Mouse (Mus musculus) heart, postnatal 25 days (tissue): ENCODE results near the gene Gpx3. TPM values are rescaled to one million over a fixed set of nuclear protein-coding genes. Genes with fewer than 3 reads are reported as not detected.
"Not testable (repeated sequence)": the region's sequence is repeated elsewhere in the genome, so short reads cannot be mapped to it uniquely, and the experiment has no call there.

ENCODE experiments used
- DNase-seq: peaks from one replicate; pipeline ENCODE4 v3.0.0; 2022; ENCODE audit warnings: low spot score
- intact Hi-C: fragments of 180-260 bp; cut with DNase I; formaldehyde crosslinking; loops from one replicate; pipeline ENCODE4 v1.15.1; 2025
- total RNA-seq, 2 experiments: library from RNA; stranded (reverse); gene quantifications; 2 replicates each; pipeline ENCODE4 v1.2.3; 2021

The Gpx3 gene
- total RNA-seq, 2 experiments from 2014 or later = 177 to 178 TPM

DNA sequence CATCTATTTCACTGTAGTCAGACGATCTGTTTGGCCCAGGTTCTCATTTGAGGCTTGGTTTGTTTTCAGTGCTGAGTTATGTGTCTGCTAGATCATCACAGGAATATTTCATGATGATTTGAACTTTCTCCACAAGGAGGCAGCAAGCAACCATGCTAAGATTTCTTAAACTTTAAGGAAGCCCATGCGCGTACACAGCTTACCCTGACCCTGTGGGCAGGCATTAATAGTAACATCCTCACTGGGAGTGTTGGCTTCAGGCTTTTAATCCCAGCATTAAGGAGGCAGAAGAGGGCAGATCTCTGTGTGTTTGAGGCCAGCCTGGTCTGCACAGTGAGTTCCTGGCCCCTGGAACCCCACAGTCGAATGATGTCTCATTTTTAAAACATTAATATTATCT, 22.8 kb upstream of the Gpx3 start:
- intact Hi-C loops = loop anchor here (1.0 to 5.0 kb wide), 3 partner anchors 48 to 158 kb away; no protein-coding TSS in a partner anchor

GRCm38 (mm10) chr11:54879922-54880321, 22.3 kb upstream of the Gpx3 start:
- intact Hi-C loops = loop anchor here (1.0 to 5.0 kb wide), 3 partner anchors 47 to 157 kb away; no protein-coding TSS in a partner anchor
- no peak for DNase-seq

More for the DNA sequence above, 22.8 kb upstream of the Gpx3 start:
- DNase-seq = no peak

DNA sequence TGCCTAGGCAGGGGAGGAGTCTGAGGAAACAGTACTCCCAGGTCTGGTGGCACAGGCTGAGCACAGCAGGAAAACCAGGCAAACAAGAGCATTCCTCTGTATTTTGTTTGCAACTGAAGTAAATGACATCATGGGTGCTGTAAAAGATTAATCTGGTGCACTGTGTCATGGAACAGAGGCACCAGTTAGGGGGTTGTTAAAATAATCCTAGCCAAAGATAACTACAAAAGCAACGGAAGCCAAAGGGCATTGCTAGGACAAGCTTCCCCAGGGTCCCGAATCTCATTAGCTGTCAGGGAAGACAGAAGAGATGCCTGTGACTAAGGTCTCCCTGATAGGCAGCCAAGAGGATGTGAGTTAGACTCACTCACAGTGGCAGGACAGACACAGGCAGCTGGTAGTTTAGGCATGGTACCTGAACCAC, 21.2 kb upstream of the Gpx3 start:
- intact Hi-C loops = no loop called here
- DNase-seq = no peak

DNA sequence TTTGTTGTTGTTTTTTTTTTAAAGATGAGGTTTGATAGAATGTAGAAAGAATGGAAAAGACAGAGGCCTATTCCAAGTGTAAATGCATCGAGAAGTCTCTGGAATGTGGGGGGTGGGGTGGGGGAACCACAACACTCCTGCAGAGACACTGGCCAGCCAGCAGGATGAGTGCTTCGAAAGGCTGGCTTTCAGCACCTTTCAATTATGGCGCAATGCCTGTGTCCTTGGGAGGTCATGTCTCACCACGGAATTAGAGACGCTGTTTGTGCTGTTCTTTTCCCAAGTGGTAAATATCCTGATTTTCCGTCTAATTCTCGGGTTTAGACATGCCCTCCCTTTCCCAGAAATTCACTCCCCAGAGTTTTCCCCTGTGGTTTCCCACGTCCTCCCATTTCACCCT, 19.6 kb upstream of the Gpx3 start:
- intact Hi-C loops = no loop called here

GRCm38 (mm10) chr11:54884197-54884828, 17.9 kb upstream of the Gpx3 start:
- intact Hi-C loops = no loop called here

More for the DNA sequence above, 19.6 kb upstream of the Gpx3 start:
- DNase-seq = peak; percentile 39

DNA sequence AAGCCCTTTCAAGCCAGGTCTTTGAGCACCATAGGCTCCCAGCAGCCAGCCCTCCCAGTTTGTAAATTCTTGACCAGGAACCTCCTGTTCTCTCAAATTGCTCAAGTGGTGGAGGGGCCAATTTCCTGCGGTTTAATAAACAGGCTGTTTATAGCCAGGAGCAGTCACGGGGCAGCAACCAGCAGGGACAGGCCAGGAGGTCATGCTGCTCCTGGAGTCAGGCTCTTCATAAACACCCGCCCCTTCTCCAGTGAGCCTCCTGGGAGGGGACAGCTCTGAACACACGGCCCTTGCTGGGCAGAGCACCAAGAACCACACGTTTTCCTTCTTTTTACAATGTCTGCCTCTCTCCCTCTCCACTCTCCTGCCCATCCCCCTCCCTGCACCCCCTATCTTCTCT, 17.3 kb upstream of the Gpx3 start:
- intact Hi-C loops = no loop called here
- DNase-seq = peak; percentile 73

More at GRCm38 (mm10) chr11:54884197-54884828, 17.9 kb upstream of the Gpx3 start:
- no peak for DNase-seq

DNA sequence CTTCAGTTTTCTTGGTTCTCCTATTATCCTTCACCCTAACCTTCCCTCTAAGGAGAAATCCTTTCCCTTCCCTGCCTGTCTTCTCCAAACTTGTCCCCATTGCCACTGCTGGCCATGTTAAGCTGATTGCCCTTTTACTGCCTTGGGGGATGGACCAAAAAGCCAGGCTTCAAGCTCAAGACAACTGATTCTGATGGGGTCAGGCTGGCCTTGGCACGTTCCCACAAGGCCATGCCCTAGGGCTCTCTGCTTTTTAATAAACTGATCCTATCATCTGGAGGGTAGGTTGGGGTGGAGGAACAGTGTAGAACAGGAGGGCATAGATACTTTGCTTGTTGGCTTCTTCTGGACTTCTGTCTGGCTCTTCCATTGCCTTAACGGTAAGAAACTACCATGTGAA, 16.8 kb upstream of the Gpx3 start:
- no peak for DNase-seq
- intact Hi-C loops = no loop called here

DNA sequence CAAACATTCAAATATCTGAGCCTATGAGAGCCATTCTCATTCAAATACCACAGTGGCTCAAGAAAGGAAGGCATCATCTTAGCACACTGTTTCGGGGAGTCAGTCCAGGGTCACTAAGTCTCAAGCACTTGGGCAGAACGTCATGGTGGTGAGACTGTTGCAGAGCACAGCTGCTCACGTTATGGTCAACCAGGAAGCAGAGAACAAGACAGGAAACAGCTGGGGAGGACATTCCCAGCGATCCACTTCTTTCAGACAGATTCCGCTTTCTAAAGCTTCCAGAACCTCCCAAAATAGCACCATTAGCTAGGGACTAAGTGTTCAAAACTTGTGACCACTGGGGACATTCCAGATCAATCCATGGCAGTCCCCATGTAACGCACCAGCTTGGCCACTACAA, 14.3 kb upstream of the Gpx3 start:
- DNase-seq = no peak
- intact Hi-C loops = no loop called here

DNA sequence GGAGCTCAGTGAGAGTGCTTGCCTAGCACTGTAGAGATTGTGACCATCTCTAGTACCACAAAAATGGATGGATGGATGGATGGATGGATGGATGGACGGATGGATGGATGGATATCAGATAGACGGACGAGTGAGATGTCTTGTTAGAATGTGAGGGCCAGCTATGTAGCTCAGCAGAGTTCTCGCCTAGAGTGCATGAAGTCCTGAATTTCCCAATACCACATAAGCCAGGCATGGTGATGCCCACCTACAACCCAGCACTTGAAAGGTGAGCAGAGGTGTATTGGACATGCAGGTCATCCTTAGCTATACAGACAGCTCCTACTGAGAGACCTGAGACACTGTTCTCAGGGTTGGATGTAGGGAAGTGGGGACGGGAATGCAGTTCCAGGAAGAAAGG, 10.9 kb upstream of the Gpx3 start:
- intact Hi-C loops = no loop called here
- no peak for DNase-seq

GRCm38 (mm10) chr11:54892091-54892490, 10.2 kb upstream of the Gpx3 start:
- intact Hi-C loops = no loop called here
- no peak for DNase-seq

DNA sequence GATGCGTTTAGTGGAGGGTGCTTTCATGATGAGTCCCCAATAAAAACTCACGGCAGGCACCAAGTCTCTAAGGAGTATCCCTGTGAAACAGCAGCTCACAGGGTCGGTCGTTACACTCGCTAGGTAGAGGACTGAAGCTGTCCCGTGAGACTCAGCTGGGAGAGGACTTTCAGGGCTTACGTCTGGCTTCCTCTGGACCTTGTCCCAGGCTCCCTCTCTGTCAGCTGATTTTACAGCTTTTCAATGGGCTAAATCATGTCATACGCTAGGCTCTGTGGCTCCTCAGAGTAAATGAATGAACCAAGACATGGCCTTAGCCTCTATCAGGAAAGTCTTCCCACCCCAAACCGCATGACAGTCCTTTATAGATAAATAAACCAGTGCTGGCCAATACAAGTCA, 7.7 kb upstream of the Gpx3 start:
- no peak for DNase-seq
- intact Hi-C loops = no loop called here

DNA sequence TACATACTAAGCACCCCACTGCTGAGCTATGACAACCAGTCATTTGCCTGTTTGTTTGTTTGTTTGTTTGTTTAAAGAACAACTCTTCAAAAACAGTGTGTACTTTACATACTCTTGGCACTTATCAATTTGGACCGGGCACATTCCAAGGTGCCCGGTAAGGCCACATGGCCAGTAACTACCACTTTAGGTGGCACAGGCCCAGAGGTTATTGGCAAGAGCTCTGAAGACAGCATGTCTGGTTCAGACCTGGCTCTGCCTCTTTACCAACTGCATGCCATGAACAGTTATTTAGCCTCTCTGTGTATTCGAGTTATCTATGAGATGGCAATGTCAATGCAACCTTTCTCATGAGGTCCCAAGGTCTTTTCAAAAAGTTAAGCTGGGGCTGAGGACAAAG, 5.6 kb upstream of the Gpx3 start:
- DNase-seq, intact Hi-C loops: not testable (repeated sequence)

- intact Hi-C loops = no loop called here
- DNase-seq = no peak
These were observed 4.8 kb upstream of the Gpx3 start for GRCm38 (mm10) chr11:54897470-54897869.

- intact Hi-C loops = no loop called here
- DNase-seq = no peak
These were observed 2.6 kb upstream of the Gpx3 start for GRCm38 (mm10) chr11:54899657-54900056.

DNA sequence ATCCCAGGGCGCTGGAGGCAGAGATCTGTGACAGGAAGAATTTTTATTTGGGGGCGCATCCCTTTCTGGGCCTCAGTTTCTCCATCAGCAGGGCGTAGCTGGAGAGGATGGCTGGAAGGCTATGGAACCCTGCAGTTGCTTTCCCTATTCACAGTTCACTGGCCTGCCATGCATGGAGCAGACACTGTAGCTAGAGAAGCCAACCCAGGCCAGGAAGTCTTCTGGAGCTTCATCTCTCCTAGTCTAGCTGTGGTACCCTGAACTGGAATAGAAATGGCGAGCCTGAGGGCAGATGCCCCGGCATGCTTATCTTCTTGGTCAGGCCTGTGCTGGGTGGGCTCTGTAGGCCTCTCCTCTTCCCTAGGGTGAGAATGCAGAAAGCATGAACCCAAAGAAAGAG, 1.1 kb downstream of the Gpx3 start:
- no peak for DNase-seq
- intact Hi-C loops = no loop called here

GRCm38 (mm10) chr11:54903940-54904706, 1.9 kb downstream of the Gpx3 start:
- intact Hi-C loops = no loop called here
- DNase-seq = peak; percentile 60

- intact Hi-C loops = no loop called here
These were observed 2.8 kb downstream of the Gpx3 start for GRCm38 (mm10) chr11:54905086-54905485.

DNA sequence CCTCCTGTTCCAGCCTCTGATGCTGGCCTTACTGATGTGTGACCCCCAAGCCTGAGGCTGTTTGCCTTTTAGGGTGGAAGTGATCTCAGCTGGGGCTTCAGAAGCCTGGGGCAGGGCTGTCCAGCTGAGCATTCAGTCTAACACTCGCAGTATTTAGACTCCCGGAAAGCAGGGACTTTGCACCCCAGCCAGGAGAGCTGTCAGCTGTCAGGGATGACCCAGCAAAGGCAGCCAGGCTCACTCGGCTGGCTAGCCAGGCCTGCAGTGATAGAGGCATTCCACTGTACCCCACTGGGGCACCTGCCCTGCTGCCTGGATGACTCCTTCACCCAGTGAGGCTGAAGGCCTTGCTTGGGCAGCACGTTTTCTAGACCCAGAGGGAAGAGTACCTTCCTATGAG, 3.7 kb downstream of the Gpx3 start:
- intact Hi-C loops = no loop called here
- no peak for DNase-seq

More at GRCm38 (mm10) chr11:54905086-54905485, 2.8 kb downstream of the Gpx3 start:
- DNase-seq = no peak

DNA sequence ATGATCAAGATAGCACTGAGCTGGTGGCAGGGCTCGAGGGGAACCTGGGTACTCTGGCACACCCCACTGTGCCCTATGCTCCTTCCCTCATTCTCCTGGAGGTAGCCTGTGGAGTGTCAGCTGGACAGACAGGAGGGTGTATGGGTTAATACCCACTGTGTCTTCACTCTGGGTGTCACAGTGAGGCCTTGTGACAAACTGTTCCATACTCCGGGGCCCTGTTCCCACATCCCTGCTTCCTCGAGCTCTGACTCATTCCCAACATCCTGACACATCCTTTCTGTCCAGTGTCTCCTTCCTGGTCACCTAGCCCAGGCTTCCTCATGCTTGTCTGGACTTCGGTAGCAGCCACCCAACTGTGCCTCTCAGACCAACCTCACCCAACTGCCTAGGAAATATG, 4.2 kb downstream of the Gpx3 start:
- DNase-seq = no peak
- intact Hi-C loops = no loop called here

DNA sequence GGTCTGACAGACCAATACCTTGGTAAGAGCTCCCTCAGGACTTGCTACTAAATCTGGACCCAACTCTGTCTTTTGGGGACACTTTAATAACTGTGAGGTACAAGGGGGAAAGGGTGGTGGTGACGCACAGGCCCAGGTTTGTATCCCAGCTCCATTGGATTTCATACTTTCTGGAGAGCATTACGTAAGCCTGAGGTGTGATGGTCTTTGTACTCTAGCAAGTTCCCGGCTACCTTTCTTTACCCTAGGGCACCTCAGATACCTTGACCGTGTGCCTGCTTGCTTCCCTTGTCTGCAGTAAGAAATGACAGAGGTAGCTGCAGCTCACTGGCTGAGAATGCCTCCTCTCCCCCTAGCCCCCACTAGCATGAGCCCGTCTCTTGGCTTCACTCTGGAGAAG, 5.0 kb downstream of the Gpx3 start:
- intact Hi-C loops = no loop called here
- DNase-seq = no peak

DNA sequence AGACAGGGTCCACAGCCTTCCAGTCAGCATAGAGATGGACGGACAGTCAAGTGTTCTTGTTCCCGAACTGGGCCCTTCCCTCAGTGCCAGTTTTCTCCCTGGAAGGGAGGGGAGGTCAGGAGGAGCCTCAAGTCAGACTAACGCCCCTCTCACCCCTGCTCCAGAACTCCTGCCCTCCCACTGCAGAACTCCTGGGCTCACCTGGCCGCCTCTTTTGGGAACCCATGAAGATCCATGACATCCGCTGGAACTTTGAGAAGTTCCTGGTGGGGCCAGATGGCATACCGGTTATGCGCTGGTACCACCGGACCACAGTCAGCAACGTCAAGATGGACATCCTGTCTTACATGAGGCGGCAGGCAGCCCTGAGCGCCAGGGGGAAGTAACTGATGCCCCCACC, 7.0 kb downstream of the Gpx3 start:
- intact Hi-C loops = no loop called here
- no peak for DNase-seq
